Mouse (Mus musculus) gastrocnemius, adult 18-20 months (tissue): ENCODE results near the gene Cdkl3. TPM values are rescaled to one million over a fixed set of nuclear protein-coding genes. Genes with fewer than 3 reads are reported as not detected.

Source experiments
- DNase-seq: peaks from one replicate; pipeline ENCODE4 v3.0.0; 2021; ENCODE audit warnings: low spot score
- long read RNA-seq, 2 experiments: library from polyadenylated mRNA; stranded (forward); transcript quantifications; one replicate each; pipeline ENCODE4 v2.0.0; 2021
- total RNA-seq, 2 experiments: library from RNA; stranded (reverse); gene quantifications; 2 replicates each; pipeline ENCODE4 v1.2.3; 2021

Cdkl3 gene
- 1 to 10 TPM; 3.0 to 4.6 TPM for total RNA-seq
- long read RNA-seq, experiment 1, partial matches to known transcripts: 0 of 1 reads
- long read RNA-seq, experiment 1, other reads (novel, unspliced or antisense): 1 of 1 reads
- long read RNA-seq, experiment 2, partial matches to known transcripts: 0 of 3 reads
- long read RNA-seq, experiment 2, other reads (novel, unspliced or antisense): 3 of 3 reads

- DNase-seq: peak; percentile 96
These were observed at the start of gene Cdkl3 for GRCm38 (mm10) chr11:52003772-52004528. Gene Cdkl3 (plus strand): TSS chr11:52004221.

DNA sequence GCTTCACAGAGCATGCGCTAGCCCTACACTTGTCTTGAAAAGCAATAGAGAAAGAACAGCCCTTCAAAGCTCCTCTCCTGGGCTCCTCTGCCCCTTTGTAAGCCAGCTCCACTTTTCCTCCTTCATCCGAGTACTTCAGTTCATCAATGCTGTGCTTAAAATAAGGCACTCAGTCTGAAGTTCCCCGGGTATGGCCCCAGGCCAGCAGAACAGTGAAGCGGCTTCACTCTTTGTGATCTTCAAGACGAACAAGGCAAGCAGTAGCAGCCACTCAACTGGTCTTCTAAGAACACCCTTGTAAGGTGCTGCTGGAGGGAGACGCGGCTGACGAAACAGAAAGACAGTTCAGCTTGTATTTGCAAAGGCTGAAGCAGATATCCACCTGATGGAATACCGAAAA, 47.9 kb upstream of the Cdkl3 start:
- no peak for DNase-seq

GRCm38 (mm10) chr11:51957760-51958159, 46.3 kb upstream of the Cdkl3 start:
- no peak for DNase-seq

GRCm38 (mm10) chr11:51959511-51959910, 44.5 kb upstream of the Cdkl3 start:
- no peak for DNase-seq

DNA sequence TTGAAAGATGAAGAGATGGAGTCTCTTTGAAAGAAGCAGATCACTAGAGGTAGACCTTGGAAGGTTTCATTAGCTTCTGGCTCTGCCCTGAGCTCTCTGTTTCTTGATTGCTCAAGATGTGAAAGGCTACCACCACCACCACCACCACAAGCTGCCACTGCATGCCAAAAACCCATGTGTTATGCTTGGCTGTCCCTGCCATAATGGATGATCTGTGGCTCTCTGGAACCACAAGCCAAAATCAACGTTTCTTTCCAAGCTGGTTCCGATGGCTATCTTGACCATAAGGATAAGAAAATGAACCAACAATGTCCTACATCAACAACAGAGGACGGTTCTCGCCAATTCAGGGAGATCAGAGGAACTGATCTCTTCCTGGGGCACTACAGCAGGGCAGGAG, 44.0 kb upstream of the Cdkl3 start:
- DNase-seq: no peak

GRCm38 (mm10) chr11:51960967-51961471, 43.0 kb upstream of the Cdkl3 start:
- peak; percentile 55 for DNase-seq

GRCm38 (mm10) chr11:51961761-51962160, 42.3 kb upstream of the Cdkl3 start:
- DNase-seq: no peak

DNA sequence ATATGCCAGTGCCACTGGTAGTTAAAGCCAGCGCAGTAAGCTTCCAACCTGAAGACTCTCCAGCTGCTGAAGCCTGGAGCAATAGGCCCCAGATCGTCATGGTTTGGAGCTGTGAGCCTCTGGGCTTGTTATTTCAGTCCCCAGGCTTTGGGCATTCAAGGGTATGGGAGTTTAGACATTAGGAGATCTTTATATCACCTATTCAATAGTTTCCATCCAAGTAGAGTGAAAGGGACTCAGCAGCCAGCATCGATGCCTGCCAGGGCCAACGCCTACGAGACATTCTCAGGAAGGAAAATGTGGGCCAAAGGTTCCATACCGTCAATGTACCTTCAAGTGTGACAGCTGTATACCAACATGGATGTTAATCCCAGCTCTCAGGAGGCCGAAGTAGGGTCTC, 41.7 kb upstream of the Cdkl3 start:
- DNase-seq: no peak

DNA sequence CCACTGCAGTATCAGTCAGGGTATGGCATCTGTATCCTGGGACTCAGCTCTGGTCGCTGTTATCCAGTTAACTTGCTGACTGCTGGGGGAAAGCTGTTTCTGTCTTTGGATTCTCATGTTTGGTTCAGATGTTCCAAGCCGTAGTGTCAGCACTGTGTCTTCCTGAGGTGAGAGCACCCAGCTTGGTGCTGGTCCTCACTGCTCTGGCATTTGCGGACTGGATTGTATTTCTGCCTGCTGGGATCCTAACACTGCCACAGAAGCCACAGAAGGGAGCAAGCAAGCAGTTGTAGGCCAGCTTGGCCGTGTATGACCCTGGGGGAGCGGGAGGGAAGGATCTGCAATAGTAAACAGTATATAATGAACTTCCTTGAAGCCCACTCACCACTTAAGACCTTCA, 37.4 kb upstream of the Cdkl3 start:
- peak; percentile 13 for DNase-seq

DNA sequence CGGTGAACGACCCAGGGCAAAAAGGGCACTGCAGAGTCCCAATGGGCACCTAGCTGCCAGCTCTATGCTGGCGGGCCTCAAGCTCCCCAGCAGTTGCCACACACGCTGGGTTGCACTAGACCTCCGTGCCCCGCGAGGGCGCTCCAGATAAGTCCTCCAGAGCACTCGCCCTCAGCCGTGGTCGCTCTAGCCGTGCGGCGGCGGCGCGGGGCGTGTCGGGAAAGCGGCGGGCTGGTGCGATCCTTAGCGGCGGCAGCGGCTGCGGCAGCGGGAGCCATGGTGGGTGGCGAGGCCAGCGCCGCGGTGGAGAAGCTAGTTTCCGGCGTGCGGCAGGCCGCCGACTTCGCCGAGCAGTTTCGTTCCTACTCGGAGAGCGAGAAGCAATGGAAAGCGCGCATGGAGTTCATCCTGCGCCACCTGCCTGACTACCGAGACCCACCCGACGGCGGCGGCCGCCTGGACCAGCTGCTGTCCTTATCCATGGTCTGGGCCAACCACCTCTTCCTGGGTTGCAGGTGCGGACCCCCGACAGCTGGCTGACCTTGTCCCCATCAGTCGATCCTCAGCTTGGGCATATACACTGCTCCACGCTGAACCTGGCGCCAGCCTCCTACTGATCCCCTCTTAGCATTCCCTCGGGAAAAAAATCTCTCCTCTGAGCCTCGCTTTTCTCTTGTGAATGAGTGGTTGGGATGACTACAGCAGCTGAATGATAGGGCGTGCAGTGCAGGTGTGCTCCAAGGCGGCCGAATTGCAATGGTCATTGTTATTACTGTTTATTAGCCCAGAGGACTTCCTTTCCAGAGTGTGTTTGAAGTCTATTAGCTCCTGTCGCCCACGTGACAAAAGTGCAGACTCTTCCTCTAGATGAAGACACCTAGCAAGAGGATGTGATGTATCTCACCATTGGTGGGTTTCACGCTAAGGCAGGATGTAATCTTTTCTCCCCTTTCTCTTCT, 36.3 kb upstream of the Cdkl3 start, which contains the start of gene Cdkn2aipnl:
Cdkn2aipnl (plus strand) TSS at position 219 of the 959 bp plus-strand sequence.
- DNase-seq: peak; percentile 98

DNA sequence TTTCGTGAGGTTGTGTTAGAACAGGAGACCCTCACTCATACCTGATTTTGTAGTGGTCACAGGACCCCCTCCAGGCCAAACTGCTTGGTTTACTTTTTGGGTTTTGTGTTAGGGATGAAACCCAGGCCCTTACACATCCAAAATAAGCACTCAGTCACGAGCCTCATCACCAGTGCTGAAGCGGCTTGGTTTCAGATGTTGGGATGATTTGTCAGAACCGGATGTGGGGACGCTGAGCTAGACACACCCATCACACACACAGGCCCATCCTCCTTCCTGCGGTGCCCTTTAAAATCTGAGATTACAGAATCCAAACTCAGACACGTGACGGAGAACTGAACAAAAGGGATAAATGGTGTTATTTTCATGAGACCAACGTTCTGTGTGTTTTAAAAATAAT, 35.1 kb upstream of the Cdkl3 start:
- no peak for DNase-seq

GRCm38 (mm10) chr11:51969511-51969910, 34.5 kb upstream of the Cdkl3 start:
- no peak for DNase-seq

GRCm38 (mm10) chr11:51971644-51972043, 32.4 kb upstream of the Cdkl3 start:
- DNase-seq: peak; percentile 79

DNA sequence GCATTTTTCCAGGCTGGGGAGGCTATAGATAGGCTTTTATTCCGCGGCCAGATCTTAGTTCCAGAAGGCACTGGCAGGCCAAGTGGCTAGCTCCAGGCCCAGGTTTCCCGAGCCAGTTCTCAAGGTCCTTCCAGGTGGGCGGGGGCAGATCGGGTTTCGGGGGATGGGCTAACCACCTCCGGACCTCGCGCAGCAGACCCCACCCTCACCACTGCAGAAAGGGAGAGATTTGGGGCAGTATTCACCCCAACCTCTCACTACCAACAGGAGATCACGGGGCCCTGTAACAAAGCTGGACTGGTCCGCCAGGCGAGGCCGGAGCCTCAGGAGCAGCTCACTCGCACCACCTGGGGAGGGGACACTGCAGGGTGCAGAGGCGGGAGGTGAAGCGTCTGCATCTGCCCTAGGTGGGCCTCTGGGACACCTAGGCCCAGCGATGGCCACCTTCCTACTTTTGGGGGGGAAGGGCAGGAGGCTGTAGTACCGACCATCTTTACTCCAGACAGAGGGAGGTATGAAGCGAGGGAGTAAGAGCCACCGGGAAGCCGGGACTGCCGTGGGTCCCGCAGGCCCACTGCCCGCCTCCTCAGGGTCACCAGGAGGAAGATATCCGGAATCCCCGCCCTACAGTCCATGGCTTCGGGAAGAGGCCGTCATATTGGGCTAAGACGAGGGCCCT, 4.3 kb upstream of the Cdkl3 start:
- DNase-seq: peak; percentile 93

GRCm38 (mm10) chr11:52000290-52000962, 3.6 kb upstream of the Cdkl3 start, which contains the start of gene Ube2b:
Gene Ube2b (minus strand): TSS chr11:52000762.
- DNase-seq: peak; percentile 97

DNA sequence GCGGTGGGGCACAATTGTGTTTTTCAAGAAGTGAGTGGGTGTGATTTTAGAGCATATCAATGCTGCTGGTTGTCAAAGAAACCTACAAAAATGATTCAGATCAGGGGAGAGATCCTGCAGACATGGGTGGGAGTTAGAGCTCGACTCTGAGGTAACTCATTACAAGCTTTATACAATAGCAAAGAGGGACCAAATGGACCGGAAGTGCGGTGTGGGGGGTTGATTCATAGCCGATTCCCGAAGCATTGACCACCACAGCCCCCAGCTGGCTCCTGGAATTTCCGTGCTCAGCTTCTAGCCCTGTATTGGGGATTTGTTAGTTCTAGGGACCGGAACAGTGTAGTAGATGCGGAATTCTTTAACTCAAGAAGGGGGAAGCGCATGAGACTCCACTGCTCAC, 2.7 kb upstream of the Cdkl3 start:
- DNase-seq: no peak

- no peak for DNase-seq
These were observed 2.2 kb upstream of the Cdkl3 start for GRCm38 (mm10) chr11:52001861-52002260.

DNA sequence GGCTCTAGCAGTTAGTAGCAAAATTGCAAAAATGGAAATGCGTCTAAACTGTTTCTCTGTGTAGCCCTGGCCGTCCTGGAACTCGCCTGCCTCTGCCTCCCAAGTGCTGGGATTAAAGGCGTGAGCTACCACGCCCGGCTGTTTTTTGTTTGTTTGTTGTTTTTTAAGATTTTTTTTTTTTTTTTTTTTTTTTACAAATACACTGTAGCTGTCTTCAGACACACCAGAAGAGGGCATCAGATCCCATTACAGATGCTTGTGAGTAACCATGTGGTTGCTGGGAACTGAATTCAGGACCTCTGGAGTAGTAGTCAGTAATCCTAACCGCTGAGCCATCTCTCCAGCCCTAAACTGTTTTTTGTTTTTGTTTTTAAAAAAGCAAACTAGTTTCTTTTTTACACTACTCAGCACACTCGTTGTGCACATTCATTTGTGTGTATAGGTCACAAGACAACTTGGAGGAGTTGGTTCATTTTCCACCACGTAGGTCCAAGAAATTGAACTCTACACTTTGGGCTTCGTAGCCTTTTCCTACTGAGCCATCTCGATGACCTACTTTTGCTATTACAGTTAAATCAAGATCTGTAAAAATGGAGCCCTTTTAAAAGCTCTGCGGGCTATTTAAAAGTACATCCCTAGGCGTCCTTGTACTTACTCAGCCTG, 1.0 kb upstream of the Cdkl3 start:
- no peak for DNase-seq

GRCm38 (mm10) chr11:52003505-52003771, 583 bp upstream of the Cdkl3 start:
- no peak for DNase-seq

GRCm38 (mm10) chr11:52005586-52005985, 1.6 kb downstream of the Cdkl3 start:
- DNase-seq: no peak
